Mouse (Mus musculus): ENCODE data around the gene Obscn. TPM values are rescaled to one million over a fixed set of nuclear protein-coding genes. Genes with fewer than 3 reads are reported as not detected.

The Obscn gene
- 0.31 and 0.49 TPM in 2 replicates for polyA plus RNA-seq (2015; fragmentation: Nextera tagmentation; extraction: Ambion mirVana)

DNA sequence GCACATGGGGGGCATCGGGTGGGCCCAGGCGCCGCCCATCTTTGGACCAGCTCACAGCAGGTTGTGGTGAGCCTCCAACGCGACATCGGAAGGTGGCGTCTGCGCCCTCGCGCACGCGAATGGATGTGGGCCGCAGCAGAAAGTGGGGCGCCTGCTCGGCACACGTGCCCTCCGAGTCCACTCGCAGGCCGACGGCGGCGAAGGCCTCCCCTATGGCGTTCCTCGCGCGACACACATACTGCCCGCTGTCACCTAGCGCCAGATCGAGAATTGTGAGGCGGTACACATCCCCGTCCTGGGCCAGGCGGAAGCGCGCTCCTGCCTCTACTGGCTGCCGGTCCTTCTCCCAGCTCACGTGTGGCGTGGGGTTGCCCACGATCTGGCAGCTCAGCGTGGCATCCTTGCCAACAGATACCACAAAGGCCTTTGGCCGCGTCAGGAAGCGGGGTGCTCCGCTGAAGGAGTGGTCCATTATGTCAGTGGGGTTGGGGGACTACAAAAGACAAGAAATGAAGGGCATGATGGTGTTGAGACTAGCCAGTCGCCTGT is at the start of gene Obscn:
Gene Obscn, minus strand, starts transcription at position 499 of the 549 bp plus-strand sequence.
- no peak for DNase-seq
- no peak within 1 kb of the TSS for H3K27ac ChIP-seq (ENCODE audit: low read depth)
- no peaks in the 10 kb centered on the region for H3K36me3 ChIP-seq (replicated peaks; ENCODE audit: insufficient read depth, low read length)
- H3K27me3 ChIP-seq (ENCODE audit: insufficient read depth, low read length) = peaks cover 52% of the 10 kb centered on the region
- TF ChIP-seq EP300 (IDR thresholded peaks at IDR 0.05; ENCODE audit: low read depth) = no peak
- no peak for TF ChIP-seq CTCF (IDR thresholded peaks at IDR 0.05; ENCODE audit: low read depth)
- H3K4me3 ChIP-seq (ENCODE audit: low read depth, low read length) = no peak within 1 kb of the TSS
- H3K4me1 ChIP-seq (ENCODE audit: insufficient read depth) = 0 out of 2 replicates have a peak, but pooled peaks cover 2% of the 10 kb centered on the region
- 20% methylated on average over 44 of the region's 44 CpGs for WGBS (ENCODE audit: insufficient replicate concordance)
- ATAC-seq = no peak
- no peaks in the 10 kb centered on the region for H3K9me3 ChIP-seq (ENCODE audit: low read length)
- H3K4me2 ChIP-seq (ENCODE audit: low read depth, low read length) = no peak within 1 kb of the TSS
- no peak within 1 kb of the TSS for H3K9ac ChIP-seq (replicated peaks)

DNA sequence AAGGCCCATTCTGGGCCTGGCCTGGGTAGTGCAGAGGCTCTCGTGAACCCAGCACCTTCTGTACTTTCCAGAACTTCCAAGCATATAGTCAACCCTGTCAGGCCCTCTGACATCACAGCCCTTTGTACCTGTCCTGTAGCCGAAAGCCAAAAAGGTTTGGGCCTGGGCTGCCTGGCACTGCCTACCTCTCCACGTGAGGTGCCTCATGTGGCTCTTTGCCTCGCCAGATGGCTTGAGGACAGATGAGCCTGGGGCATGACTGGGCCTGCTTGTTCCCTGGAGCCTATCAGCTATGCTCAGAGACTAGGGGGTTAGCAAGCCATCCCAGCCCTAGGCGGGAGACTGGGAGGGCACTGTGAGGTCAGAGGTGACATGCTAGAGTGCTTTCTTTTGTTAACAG is 49.3 kb upstream of the Obscn start:
- TF ChIP-seq CTCF (IDR thresholded peaks at IDR 0.05; ENCODE audit: low read depth) (no peak), EP300 (IDR thresholded peaks at IDR 0.05; ENCODE audit: low read depth) (no peak)
- H3K36me3 ChIP-seq (replicated peaks; ENCODE audit: insufficient read depth, low read length) = peaks cover 15% of the 10 kb centered on the region; the same call in 1 of the 2 replicates
- WGBS (ENCODE audit: insufficient replicate concordance) = 86% methylated on average over 5 of the region's 5 CpGs
- no peak overlapping the region for H3K4me3 ChIP-seq (ENCODE audit: low read depth, low read length)
- no peak for ATAC-seq
- no peak overlapping the region for H3K4me2 ChIP-seq (ENCODE audit: low read depth, low read length)
- H3K27me3 ChIP-seq (ENCODE audit: insufficient read depth, low read length) = no peaks in the 10 kb centered on the region
- no peak for DNase-seq
- H3K27ac ChIP-seq (ENCODE audit: low read depth) = no peak overlapping the region
- peaks cover 17% of the 10 kb centered on the region; the same call in 1 of the 2 replicates for H3K4me1 ChIP-seq (ENCODE audit: insufficient read depth)
- no peak overlapping the region for H3K9ac ChIP-seq (replicated peaks)
- no peaks in the 10 kb centered on the region for H3K9me3 ChIP-seq (ENCODE audit: low read length)

DNA sequence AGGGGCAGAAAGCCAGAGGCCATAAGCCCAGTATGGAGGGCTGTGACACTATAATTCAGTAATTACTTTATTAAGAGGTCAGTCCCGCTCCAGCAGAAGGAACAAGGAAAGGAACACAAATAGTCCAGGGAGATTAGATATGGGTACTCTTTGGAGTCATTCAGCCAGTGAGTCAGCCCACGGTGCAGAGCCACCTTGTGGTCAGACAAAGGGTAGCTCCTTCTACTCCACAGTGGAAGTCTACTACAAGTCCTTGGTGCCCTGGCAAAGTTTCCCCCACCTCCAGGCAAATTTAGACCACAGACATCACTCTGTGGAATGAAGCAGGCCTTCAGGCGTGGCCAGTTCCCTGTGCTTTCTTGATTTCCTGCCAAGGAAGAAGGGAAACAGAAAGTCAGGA is 47.6 kb upstream of the Obscn start:
- H3K9me3 ChIP-seq (ENCODE audit: low read length) = no peaks in the 10 kb centered on the region
- 36% methylated on average over 3 of the region's 3 CpGs for WGBS (ENCODE audit: insufficient replicate concordance)
- peak; percentile 75 for ATAC-seq
- H3K9ac ChIP-seq (replicated peaks) = no peak overlapping the region
- H3K4me3 ChIP-seq (ENCODE audit: low read depth, low read length) = no peak overlapping the region
- H3K27me3 ChIP-seq (ENCODE audit: insufficient read depth, low read length) = no peaks in the 10 kb centered on the region
- H3K36me3 ChIP-seq (replicated peaks; ENCODE audit: insufficient read depth, low read length) = peaks cover 15% of the 10 kb centered on the region; the same call in 1 of the 2 replicates
- peak; percentile 74 for DNase-seq
- H3K4me2 ChIP-seq (ENCODE audit: low read depth, low read length) = no peak overlapping the region
- peaks cover 12% of the 10 kb centered on the region; the same call in 1 of the 2 replicates for H3K4me1 ChIP-seq (ENCODE audit: insufficient read depth)
- H3K27ac ChIP-seq (ENCODE audit: low read depth) = peak overlapping the region; percentile 46
- TF ChIP-seq CTCF (IDR thresholded peaks at IDR 0.05; ENCODE audit: low read depth) (peak; percentile 93), EP300 (IDR thresholded peaks at IDR 0.05; ENCODE audit: low read depth) (no peak)

DNA sequence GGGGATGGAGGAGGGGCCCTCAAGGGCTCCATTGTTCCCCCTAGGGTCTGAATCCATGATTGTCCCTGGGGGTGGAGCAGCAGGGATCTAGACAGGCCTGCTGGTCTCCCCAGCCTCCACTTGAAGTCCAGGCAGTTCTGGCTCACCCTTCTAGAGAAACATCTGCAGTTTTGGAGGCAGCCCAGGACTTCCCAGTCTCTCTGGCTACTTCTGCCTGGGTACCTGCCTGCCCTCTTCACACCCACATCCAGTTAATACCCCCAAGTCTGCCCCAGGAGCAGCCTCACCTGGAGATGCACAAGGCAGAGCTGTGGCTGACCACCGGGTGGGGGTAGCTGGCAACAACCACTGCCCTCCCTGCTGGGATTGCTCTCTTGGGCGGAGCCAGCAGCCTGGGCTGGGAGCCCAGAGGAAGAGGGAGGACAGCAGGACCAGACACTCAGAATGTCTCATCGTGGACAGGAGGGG is 46.7 kb upstream of the Obscn start, which contains the start of gene Gjc2:
Gene Gjc2, minus strand, starts transcription at position 350 of the 468 bp plus-strand sequence.
- H3K27me3 ChIP-seq (ENCODE audit: insufficient read depth, low read length) = peaks cover 7% of the 10 kb centered on the region
- TF ChIP-seq EP300 (IDR thresholded peaks at IDR 0.05; ENCODE audit: low read depth) (no peak), CTCF (IDR thresholded peaks at IDR 0.05; ENCODE audit: low read depth) (no peak)
- no peak for ATAC-seq
- H3K9ac ChIP-seq (replicated peaks) = no peak within 1 kb of the TSS
- no peaks in the 10 kb centered on the region for H3K9me3 ChIP-seq (ENCODE audit: low read length)
- no peak within 1 kb of the TSS for H3K4me3 ChIP-seq (ENCODE audit: low read depth, low read length)
- DNase-seq = no peak
- H3K36me3 ChIP-seq (replicated peaks; ENCODE audit: insufficient read depth, low read length) = peaks cover 15% of the 10 kb centered on the region; the same call in 1 of the 2 replicates
- peaks cover 12% of the 10 kb centered on the region; the same call in 1 of the 2 replicates for H3K4me1 ChIP-seq (ENCODE audit: insufficient read depth)
- H3K27ac ChIP-seq (ENCODE audit: low read depth) = peak within 1 kb of the TSS; percentile 46
- WGBS (ENCODE audit: insufficient replicate concordance) = 54% methylated on average over 3 of the region's 3 CpGs
- H3K4me2 ChIP-seq (ENCODE audit: low read depth, low read length) = no peak within 1 kb of the TSS

DNA sequence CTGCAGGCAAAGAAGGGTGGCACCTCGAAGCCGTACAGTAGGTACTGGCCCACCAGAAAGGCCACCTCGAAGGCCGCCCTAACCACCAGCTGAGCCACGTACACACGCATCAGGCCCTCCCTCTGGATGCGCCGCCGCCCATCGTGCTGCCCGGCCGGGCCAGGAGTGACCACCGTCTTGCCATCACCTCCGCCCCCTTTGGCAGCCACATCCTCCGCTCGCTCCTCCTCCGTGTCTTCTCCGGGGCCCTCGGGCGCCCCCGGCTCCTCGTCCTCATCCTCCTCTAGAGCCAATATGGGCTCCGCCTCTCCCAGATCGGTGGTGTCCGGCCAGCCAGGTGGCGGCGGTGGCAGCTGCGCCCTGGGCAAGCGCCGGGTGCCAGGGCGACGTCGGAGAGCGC is 40.7 kb upstream of the Obscn start:
- Histone ChIP-seq H3K27me3 (ENCODE audit: insufficient read depth, low read length) (peaks cover 46% of the 10 kb centered on the region), H3K9me3 (ENCODE audit: low read length) (no peaks in the 10 kb centered on the region), H3K4me1 (ENCODE audit: insufficient read depth) (peaks cover 6% of the 10 kb centered on the region; the same call in 1 of the 2 replicates), H3K36me3 (replicated peaks; ENCODE audit: insufficient read depth, low read length) (no peaks in the 10 kb centered on the region), H3K9ac (replicated peaks) (no peak overlapping the region), H3K4me2 (ENCODE audit: low read depth, low read length) (no peak overlapping the region), H3K4me3 (ENCODE audit: low read depth, low read length) (no peak overlapping the region), H3K27ac (ENCODE audit: low read depth) (no peak overlapping the region)
- DNase-seq (no peak), ATAC-seq (no peak)
- TF ChIP-seq EP300 (IDR thresholded peaks at IDR 0.05; ENCODE audit: low read depth) (no peak), CTCF (IDR thresholded peaks at IDR 0.05; ENCODE audit: low read depth) (no peak)
- 11% methylated on average over 30 of the region's 34 CpGs for WGBS (ENCODE audit: insufficient replicate concordance)

DNA sequence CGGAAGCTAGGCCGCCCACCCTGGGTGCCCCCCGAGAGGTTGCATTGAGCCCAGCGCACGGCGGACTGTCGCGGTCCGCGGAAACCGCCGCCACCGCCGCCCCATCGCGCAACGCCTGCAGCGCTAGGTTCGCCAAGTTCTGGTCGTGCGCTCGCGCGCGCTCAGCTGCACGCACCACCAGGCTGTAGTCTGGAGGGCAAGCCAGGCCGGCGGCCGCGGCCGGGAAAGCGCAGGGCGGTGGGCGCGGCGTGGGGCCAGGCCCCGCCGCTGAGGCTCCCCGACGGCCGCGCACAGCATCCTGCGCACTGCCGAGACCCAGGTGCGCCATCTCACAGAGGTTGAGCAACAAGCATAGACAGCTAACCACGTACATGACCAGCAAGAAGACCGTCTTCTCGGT is 40.3 kb upstream of the Obscn start:
- no peaks in the 10 kb centered on the region for H3K9me3 ChIP-seq (ENCODE audit: low read length)
- 5% methylated on average over 48 of the region's 48 CpGs for WGBS (ENCODE audit: insufficient replicate concordance)
- no peak overlapping the region for H3K4me2 ChIP-seq (ENCODE audit: low read depth, low read length)
- H3K27ac ChIP-seq (ENCODE audit: low read depth) = no peak overlapping the region
- peaks cover 46% of the 10 kb centered on the region for H3K27me3 ChIP-seq (ENCODE audit: insufficient read depth, low read length)
- peaks cover 6% of the 10 kb centered on the region; the same call in 1 of the 2 replicates for H3K4me1 ChIP-seq (ENCODE audit: insufficient read depth)
- H3K36me3 ChIP-seq (replicated peaks; ENCODE audit: insufficient read depth, low read length) = no peaks in the 10 kb centered on the region
- DNase-seq (no peak), ATAC-seq (no peak)
- H3K9ac ChIP-seq (replicated peaks) = no peak overlapping the region
- no peak overlapping the region for H3K4me3 ChIP-seq (ENCODE audit: low read depth, low read length)
- TF ChIP-seq CTCF (IDR thresholded peaks at IDR 0.05; ENCODE audit: low read depth) (no peak), EP300 (IDR thresholded peaks at IDR 0.05; ENCODE audit: low read depth) (no peak)

Measured in liver, postnatal 0 days (tissue).